Mouse (Mus musculus): ENCODE data around the gene Colq.
"Not testable (repeated sequence)": the region's sequence is repeated elsewhere in the genome, so short reads cannot be mapped to it uniquely, and the experiment has no call there.

Colq gene

DNA sequence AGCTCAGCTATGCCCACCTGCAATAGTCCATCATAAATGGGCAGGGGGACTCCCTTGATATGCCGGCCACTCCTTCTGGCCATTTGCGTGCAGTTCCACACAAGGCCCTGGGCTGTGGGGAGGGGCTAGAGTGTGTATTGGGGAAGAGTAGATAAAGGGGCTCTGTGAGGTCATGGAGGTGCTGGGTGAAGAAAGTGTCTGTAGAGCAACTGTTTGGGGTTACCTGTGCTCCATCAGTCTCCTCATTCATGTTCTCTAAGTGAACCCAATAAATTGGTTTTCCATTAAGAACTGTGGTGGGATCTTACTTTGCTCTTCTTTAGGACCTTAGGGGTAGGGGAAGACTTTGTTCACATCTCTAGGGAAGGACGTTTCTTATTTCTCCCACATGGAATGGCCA, at the start of gene Colq:
Gene Colq, minus strand, starts transcription at position 101 of the 400 bp plus-strand sequence.
- DNase-seq: no peak

DNA sequence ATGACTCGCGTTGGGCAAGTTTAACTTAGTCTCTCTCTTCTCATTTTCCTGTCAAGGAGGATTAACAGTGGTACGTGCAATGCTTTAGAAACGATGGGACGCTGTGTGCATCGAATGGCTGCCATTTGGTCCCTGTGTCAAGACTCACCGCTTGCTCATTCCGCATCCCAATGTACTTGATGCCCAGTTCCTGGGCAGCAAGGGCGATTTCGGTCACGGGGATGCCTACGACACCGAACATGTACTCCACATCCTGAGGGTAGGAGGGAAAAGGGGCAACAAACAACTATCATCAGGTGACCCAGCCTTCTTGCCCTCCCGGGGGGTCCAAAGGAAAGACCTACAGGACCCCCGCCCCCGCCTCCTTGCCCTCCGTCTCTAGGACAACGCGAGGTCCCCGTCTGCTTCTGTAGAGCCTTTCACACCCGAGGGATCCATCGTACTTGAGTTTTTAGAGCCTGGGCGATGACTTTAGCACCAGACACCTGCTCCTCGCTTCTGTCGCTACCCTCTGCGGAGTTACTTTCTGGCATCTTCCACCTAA, 49.3 kb upstream of the Colq start, which contains the start of gene Gm49387:
Gene Gm49387, minus strand, starts transcription at position 533 of the 544 bp plus-strand sequence.
- DNase-seq: no peak

DNA sequence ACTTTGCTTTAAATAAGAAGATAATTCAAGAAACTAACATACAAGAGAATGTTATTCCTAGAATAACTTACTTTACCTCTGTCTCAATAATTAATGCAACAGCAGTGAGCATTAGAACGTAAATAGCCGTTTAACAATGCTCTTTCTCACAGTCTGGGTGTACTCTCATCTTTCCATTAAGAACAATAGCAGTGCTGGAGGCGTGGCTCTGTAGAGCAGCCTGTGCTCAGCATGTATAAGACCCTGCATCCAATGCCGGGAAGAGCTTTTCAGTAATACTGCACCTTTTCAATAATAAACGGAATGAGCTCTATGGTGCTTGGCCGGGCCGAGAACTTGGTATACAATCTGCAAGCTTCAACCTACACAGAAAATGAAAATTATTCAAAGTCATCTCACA, 39.5 kb upstream of the Colq start:
- DNase-seq: no peak

- no peak for DNase-seq
Measured at GRCm38 (mm10) chr14:31622748-31623147, 31.6 kb upstream of the Colq start.

DNA sequence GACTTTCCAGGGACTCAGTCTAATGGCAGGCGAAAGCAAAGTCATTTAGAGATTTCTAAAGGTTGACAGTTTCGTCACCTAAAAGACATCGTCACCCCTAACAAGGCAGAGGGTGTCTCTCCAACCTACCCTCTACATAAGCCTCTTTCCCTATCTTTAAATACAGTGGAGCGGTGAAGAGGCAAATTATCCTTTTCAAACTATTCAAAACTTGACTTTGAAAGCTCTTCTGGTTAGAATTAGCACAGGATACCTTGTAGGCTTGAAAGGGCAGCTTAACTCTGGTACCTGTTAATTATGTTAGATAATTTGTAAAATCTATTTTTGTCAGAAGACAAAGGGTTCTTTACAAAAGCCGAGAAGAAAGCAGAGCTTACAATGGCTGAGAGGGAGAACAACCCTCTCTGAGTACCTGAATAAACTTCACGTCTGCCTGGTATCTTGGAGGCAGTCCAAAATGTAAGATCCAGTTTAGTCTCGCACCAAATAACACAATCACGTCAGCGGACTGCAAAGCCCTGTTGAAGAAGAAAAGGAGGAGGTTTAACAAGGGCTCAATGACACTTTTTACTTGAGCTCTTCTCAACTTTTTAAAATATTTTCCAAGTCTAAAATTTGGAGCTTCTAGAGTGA, 29.6 kb upstream of the Colq start:
- DNase-seq: no peak

- no peak for DNase-seq
Measured at GRCm38 (mm10) chr14:31617997-31618396, 26.9 kb upstream of the Colq start.

- no peak for DNase-seq
Measured at GRCm38 (mm10) chr14:31617204-31617603, 26.1 kb upstream of the Colq start.

GRCm38 (mm10) chr14:31613671-31614070, 22.5 kb upstream of the Colq start:
- DNase-seq: no peak

- DNase-seq: no peak
Measured at GRCm38 (mm10) chr14:31611986-31612385, 20.8 kb upstream of the Colq start.

GRCm38 (mm10) chr14:31605514-31605913, 14.4 kb upstream of the Colq start:
- no peak for DNase-seq

- DNase-seq: peak; percentile 34
Measured at GRCm38 (mm10) chr14:31604916-31605315, 13.8 kb upstream of the Colq start.

DNA sequence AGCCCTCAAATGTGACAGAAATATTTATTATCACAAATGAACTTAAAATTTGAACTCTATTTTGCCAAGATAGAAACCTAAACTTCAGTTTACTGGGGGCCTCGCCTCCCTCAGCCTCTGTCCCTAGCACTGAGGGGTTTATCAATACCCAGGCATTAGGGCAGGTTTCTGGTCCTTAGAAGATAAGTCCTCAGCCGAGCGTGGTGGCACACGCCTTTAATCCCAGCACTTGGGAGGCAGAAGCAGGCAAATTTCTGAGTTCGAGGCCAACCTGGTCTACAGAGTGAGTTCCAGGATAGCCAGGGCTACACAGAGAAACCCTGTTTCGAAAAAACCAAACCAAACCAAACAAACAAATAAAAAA, 11.5 kb upstream of the Colq start:
- DNase-seq: not testable (repeated sequence)

DNA sequence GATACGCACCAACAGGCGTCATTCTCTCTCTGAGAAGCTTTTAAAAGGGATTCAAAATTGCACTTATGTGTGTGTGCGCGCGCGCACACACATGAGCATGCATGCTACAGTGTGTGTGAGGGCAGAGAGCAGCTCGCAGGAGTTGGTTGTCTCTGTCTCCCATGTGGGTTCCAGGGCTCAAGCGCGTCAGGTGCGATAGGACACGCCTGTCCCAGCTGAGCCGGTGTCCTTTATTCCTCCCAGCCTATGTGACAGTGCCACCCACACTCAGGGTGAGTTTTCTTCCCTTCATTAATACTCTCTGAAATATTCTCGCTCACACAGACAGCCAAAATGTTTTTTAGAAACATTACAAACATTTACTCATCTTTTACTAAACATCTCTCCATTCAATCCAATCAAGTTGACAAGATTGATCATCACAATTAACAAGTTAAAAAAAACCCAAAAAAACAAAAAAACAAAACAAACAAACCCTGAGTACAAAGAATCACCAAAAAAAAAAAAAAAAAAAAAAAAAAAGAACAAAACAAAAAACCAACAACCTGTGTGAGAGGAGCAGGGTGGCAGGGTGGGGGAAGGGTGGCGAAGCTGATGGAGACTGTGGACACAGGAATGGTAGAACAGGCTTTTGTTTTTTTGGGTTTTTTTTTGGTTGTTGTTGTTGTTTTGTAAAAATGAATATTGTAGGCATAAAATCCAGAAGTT, 10.9 kb upstream of the Colq start:
- DNase-seq: no peak

DNA sequence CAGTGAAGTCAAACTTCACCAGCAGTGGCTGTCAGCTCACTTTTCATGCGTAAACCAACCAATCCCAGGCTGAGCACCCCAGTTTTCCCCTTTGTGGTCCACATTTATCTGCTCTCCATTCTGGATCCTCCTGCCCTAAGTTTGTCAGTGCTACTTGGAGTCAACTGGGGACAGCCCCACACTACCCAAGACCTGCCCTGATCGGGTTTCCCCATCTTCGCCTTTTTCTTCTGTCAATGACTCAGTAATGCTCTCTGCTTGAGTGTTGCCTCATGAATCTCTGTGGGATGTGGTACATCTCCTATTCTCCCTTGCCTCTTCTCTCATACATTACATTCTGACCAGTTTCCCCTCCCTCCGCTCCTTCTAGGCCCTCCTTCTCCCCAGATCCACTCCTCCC, 6.3 kb upstream of the Colq start:
- no peak for DNase-seq

GRCm38 (mm10) chr14:31596408-31596807, 5.3 kb upstream of the Colq start:
- DNase-seq: no peak

DNA sequence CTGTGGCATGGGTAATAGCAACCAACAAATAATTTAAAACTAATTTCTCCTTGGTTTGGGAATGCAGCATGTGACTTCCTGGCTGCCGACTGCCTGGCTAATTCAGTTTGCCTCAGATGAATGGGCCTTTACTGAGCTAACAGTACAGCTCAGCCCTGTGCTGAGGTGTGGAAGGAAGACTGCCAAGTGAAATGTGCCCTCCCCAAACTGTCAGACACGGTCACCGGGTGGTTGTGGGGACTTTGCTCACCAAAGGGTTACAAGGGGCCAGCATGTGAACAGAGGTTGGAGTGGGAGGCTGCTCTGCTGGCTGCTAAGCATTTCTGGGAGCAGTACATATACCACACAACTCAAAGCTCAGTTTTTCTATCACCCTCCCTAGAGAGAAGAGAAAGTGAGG, 3.5 kb upstream of the Colq start:
- DNase-seq: no peak

DNA sequence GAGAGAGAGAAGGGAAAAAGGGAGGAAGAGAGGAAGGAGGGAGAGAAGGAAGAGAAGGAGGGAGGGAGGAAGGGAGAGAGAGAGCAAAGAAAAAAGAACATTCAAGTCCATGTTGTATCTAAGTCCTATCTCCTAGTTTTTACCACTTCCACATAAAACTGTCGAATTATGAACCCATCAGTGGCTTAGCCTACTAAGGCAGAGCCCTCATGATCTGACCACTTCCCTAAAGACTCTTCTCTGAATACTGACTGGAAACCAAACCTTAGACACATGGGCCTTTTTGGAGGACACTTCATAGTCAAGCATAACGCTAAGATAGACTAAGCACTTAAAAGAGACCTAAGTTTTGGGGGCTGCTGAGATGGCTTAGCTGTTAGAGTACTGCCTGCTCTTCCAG, 1.9 kb upstream of the Colq start:
- no peak for DNase-seq

- DNase-seq: no peak
Measured at GRCm38 (mm10) chr14:31586451-31586850, 4.7 kb downstream of the Colq start.

DNA sequence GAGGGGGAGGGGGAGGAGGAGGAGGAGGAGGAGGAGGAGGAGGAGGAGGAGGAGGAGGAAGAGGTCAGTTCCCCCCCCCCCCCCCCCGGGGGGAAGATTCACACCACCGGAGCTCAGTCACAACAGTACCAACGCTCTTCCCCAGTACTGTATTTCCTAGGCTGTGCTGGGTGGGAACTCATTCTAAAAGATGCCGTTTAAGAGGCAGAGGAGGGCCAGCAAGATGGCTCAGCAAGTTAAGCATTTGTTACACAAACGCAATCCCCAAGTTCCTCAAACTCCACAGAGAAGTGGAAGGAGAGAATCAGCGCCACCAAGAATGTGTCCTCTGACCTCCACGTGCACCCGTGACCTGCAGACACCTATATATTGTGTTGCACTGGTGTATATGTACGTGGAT, 8.1 kb downstream of the Colq start:
- DNase-seq: no peak

- DNase-seq: no peak
Measured at GRCm38 (mm10) chr14:31577966-31578735, 13.0 kb downstream of the Colq start.

DNA sequence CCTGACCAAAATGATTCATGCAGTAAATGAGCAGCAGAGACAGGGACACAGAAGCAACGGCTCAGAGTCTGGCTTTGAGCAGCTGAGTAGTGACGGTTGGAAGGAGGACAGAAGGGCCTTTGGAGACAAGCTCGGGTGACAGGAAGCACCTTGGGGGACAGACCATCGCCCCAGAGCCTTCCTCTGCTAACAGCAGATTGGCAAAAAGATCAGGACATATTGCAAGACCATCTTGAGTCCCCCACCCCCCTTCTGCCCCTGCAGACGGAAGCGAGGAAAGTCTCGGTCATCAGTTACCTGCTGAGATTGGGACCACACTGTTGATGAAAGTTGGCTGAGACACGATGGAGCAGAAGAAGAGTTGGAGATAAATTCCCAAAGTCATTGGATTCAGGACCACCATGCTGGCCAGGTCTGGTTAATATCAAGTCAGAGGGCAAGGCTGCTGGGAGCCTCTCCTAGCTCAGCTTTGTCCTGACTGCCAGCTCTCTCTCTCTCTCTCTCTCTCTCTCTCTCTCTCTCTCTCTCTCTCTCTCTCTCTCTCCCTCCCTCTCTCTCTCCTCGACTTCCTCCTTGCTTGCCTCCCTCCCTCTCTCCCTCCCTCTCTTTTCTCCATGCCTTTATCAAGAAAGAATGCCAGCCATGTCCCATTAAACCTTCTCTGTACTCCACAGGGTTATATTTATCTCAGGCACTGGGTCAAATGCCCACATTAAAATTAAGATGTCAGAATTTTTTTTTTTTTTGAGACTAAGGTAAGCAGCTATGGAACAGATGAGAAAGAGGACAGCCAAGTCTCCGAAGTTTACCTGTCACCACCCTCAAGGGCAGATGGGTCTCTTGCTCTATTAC, 14.1 kb downstream of the Colq start:
- DNase-seq: no peak

- DNase-seq: no peak
Measured at GRCm38 (mm10) chr14:31575866-31576265, 15.3 kb downstream of the Colq start.
